Mouse (Mus musculus): ENCODE measurements around the gene Nup62cl. TPM values are rescaled to one million over a fixed set of nuclear protein-coding genes. Genes with fewer than 3 reads are reported as not detected.

Gene Nup62cl
- 0.30 and 0.69 TPM in 2 replicates for polyA plus RNA-seq (2021; fragmentation: Nextera tagmentation)
- long read RNA-seq, experiment 1, result 0 reads
- long read RNA-seq, experiment 2, partial matches to known transcripts, result 0 of 1 reads
- long read RNA-seq, experiment 2, other reads (novel, unspliced or antisense), result 1 of 1 reads

GRCm38 (mm10) chrX:140062135-140062975 is at the start of gene Nup62cl, which contains the start of gene Pih1h3b:
Nup62cl (minus strand) TSS chrX:140062712.
Pih1h3b (plus strand) TSS chrX:140062879.

GRCm38 (mm10) chrX:139997740-139998690 is 64.5 kb downstream of the Nup62cl start, which contains the start of gene Rbm41:
Rbm41 (minus strand) TSS chrX:139998595.

Other genes starting within 250 kb of the Nup62cl start
- gene Morc4, start 191.0 kb downstream of the Nup62cl start, polyA plus RNA-seq (2021; fragmentation: Nextera tagmentation), result 0.43 and 0.89 TPM in 2 replicates
- gene Rbm41, start 64.1 kb downstream of the Nup62cl start, polyA plus RNA-seq (2021; fragmentation: Nextera tagmentation), result 0.98 and 1.5 TPM in 2 replicates
- gene Pih1h3b, start 167 bp upstream of the Nup62cl start, polyA plus RNA-seq (2021; fragmentation: Nextera tagmentation), result 0.13 and 0.15 TPM in 2 replicates

All from layer of hippocampus, adult 6 months (tissue).